Mouse (Mus musculus) limb, embryonic 11.5 days (tissue): ENCODE data around the gene Htr2b. TPM values are rescaled to one million over a fixed set of nuclear protein-coding genes. Genes with fewer than 3 reads are reported as not detected.
A peak's percentile ranks its signal among the peaks of the same experiment; 100 is the strongest.

Experiments
- ATAC-seq: fragments of 200-750 bp; cut with Nextera tagmentation; 2 replicates; pipeline ENCODE4 v1.8.0; 2017; ENCODE audit warnings: low read depth; ENCODE audit not compliant: insufficient number of reproducible peaks, low FRiP score, low TSS enrichment
- DNase-seq: peaks from one replicate; pipeline ENCODE4 v3.0.0-alpha.2; 2015; ENCODE audit warnings: low spot score
- H3K27ac ChIP-seq: fragments of 300-500 bp; sonication (generic); replicated peaks from 2 replicates; pipeline ENCODE4 v1.5.1; 2014; ENCODE audit warnings: low read depth, mild to moderate bottlenecking, low read length
- H3K27me3 ChIP-seq: fragments of 300-500 bp; sonication (generic); 2 replicates; pipeline ENCODE4 v1.6.1; 2014; ENCODE audit warnings: mild to moderate bottlenecking, low read length, mixed read lengths; ENCODE audit not compliant: control insufficient read depth, insufficient read depth
- H3K36me3 ChIP-seq: fragments of 300-500 bp; sonication (generic); 2 replicates; pipeline ENCODE4 v1.6.1; 2014; ENCODE audit warnings: mild to moderate bottlenecking, low read length, moderate library complexity, mixed read lengths; ENCODE audit not compliant: control insufficient read depth, insufficient read depth
- H3K4me1 ChIP-seq: fragments of 300-500 bp; sonication (generic); 2 replicates; pipeline ENCODE4 v1.6.1; 2014; ENCODE audit warnings: low read length, mixed read lengths; ENCODE audit not compliant: control insufficient read depth, insufficient read depth
- H3K4me2 ChIP-seq: fragments of 300-500 bp; sonication (generic); 2 replicates; pipeline ENCODE4 v1.6.1; 2014; ENCODE audit warnings: low read depth, mild to moderate bottlenecking, moderate library complexity; ENCODE audit not compliant: severe bottlenecking
- H3K4me3 ChIP-seq: fragments of 300-500 bp; sonication (generic); 2 replicates; pipeline ENCODE4 v1.5.1; 2014; ENCODE audit warnings: low read depth, low read length
- H3K9ac ChIP-seq: fragments of 300-500 bp; sonication (generic); 2 replicates; pipeline ENCODE4 v1.6.1; 2014; ENCODE audit warnings: mild to moderate bottlenecking, low read length
- H3K9me3 ChIP-seq: fragments of 300-500 bp; sonication (generic); 2 replicates; pipeline ENCODE4 v1.6.1; 2016; ENCODE audit warnings: low read length; ENCODE audit not compliant: control insufficient read depth
- WGBS: fragments of 180-500 bp; shearing (Covaris S2); extraction: QIAGEN DNeasy Blood & Tissue Kit; methylation state at CpG from one replicate; pipeline ENCODE4 v1.1.7; 2014; 5-methylcytosine and 5-hydroxymethylcytosine counted together
- polyA plus RNA-seq: library from polyadenylated mRNA; unstranded; fragments of >200 nt; fragmentation: Nextera tagmentation; extraction: Ambion mirVana; gene quantifications from 2 replicates; pipeline ENCODE4 v1.2.1, GENCODE M21; 2014

Htr2b gene
- polyA plus RNA-seq, 1 experiment from 2014 or later, result 0.44 TPM

GRCm38 (mm10) chr1:86064271-86064991 is 47.3 kb downstream of the Htr2b start, which contains the start of gene Psmd1:
Psmd1 (plus strand) TSS chr1:86064387.
- Histone ChIP-seq H3K4me2 (peak within 1 kb of the TSS; percentile 85), H3K36me3 (no peaks in the 10 kb centered on the region; the same call in 1 of the 2 replicates), H3K9ac (peak within 1 kb of the TSS; percentile 94), H3K4me3 (peak within 1 kb of the TSS; percentile 88), H3K9me3 (no peaks in the 10 kb centered on the region), H3K27me3 (no peaks in the 10 kb centered on the region), H3K4me1 (peaks cover 3% of the 10 kb centered on the region; the same call in 1 of the 2 replicates), H3K27ac (peak within 1 kb of the TSS; percentile 47; the same call in 1 of the 2 replicates)
- ATAC-seq, result peak; percentile 91
- DNase-seq, result peak; percentile 97
- WGBS, result under 1% methylated on average over 46 of the region's 47 CpGs

- WGBS, result 89% methylated on average over 6 of the region's 6 CpGs
- H3K36me3 ChIP-seq, result no peaks in the 10 kb centered on the region; the same call in 1 of the 2 replicates
- peaks cover 3% of the 10 kb centered on the region; the same call in 1 of the 2 replicates for H3K4me1 ChIP-seq
- H3K27ac ChIP-seq, result no peak overlapping the region
- no peak overlapping the region for H3K4me3 ChIP-seq
- ATAC-seq (no peak), DNase-seq (no peak)
- H3K4me2 ChIP-seq, result no peak overlapping the region
- no peaks in the 10 kb centered on the region for H3K9me3 ChIP-seq
- H3K27me3 ChIP-seq, result no peaks in the 10 kb centered on the region
- H3K9ac ChIP-seq, result no peak overlapping the region
These were observed 49.2 kb downstream of the Htr2b start for GRCm38 (mm10) chr1:86062523-86062922.

- Histone ChIP-seq H3K4me2 (peak overlapping the region; percentile 45), H3K9ac (peak overlapping the region; percentile 40; the same call in 1 of the 2 replicates), H3K4me3 (peak overlapping the region; percentile 21; the same call in 1 of the 2 replicates), H3K4me1 (no peaks in the 10 kb centered on the region), H3K9me3 (no peaks in the 10 kb centered on the region), H3K27me3 (no peaks in the 10 kb centered on the region), H3K36me3 (no peaks in the 10 kb centered on the region), H3K27ac (no peak overlapping the region)
- ATAC-seq (peak; percentile 80), DNase-seq (peak; percentile 98)
- 10% methylated on average over 21 of the region's 21 CpGs for WGBS
These were observed 52.7 kb downstream of the Htr2b start for GRCm38 (mm10) chr1:86058856-86059769.

- Histone ChIP-seq H3K4me2 (no peak overlapping the region), H3K9me3 (no peaks in the 10 kb centered on the region), H3K4me3 (no peak overlapping the region), H3K27me3 (no peaks in the 10 kb centered on the region), H3K36me3 (no peaks in the 10 kb centered on the region), H3K9ac (no peak overlapping the region), H3K4me1 (no peaks in the 10 kb centered on the region), H3K27ac (no peak overlapping the region)
- 92% methylated on average over 4 of the region's 4 CpGs for WGBS
- ATAC-seq, result no peak
- DNase-seq, result no peak
These were observed 55.5 kb downstream of the Htr2b start for GRCm38 (mm10) chr1:86056284-86056683.

- Histone ChIP-seq H3K4me2 (no peak overlapping the region), H3K36me3 (no peaks in the 10 kb centered on the region), H3K9me3 (no peaks in the 10 kb centered on the region), H3K4me1 (no peaks in the 10 kb centered on the region), H3K27me3 (no peaks in the 10 kb centered on the region), H3K9ac (no peak overlapping the region), H3K27ac (no peak overlapping the region), H3K4me3 (no peak overlapping the region)
- ATAC-seq, result no peak
- 31% methylated on average over 3 of the region's 3 CpGs for WGBS
- DNase-seq, result no peak
These were observed 56.8 kb downstream of the Htr2b start for GRCm38 (mm10) chr1:86054943-86055342.

DNA sequence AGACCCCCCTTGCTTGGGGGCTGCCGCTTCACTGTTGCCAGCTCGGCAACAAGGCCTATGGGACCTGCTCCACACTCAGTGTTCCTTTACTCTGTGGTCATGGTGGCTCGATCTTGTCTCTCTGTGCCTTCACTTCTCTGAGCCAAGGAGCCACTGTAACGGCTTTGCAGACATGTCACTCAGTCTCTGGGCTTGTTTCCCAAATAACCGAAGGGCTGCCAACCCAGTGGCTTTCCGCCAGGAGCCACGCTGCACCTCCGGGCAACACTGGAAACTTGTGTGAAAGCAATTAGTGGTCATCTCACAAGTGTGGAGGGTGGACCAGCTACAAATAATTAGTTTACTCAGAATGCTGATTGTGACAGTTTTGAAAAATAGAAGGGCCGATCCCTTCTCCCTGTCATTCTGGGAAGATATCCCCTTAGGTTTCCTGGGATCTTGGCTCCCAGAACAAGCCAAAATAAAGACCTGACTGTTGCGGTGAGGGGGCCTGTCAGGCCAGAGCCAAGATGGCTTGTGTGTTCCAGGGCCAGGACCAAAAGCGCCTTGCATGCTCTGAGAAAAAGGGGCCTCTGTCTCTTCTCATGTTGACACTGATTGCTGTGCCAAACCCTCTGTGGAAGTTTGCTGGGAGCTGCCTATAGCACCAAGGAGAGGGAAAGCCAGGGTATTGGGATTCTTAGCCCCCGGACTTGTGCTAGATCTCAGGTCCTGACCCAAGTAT is 58.4 kb downstream of the Htr2b start:
- Histone ChIP-seq H3K4me1 (no peaks in the 10 kb centered on the region), H3K9me3 (no peaks in the 10 kb centered on the region), H3K4me2 (no peak overlapping the region), H3K27ac (no peak overlapping the region), H3K27me3 (no peaks in the 10 kb centered on the region; the same call in 1 of the 2 replicates), H3K36me3 (no peaks in the 10 kb centered on the region), H3K4me3 (no peak overlapping the region), H3K9ac (no peak overlapping the region)
- ATAC-seq, result no peak
- no peak for DNase-seq
- 87% methylated on average over 12 of the region's 12 CpGs for WGBS
